Mouse (Mus musculus): Measurements from ENCODE around the gene Olfr820. TPM values are rescaled to one million over a fixed set of nuclear protein-coding genes. Genes with fewer than 3 reads are reported as not detected.

Gene Olfr820
- total and polyA plus RNA-seq, 2 experiments from 2014 or later, result not detected

GRCm38 (mm10) chr10:130030048-130030447 is 17.6 kb downstream of the Olfr820 start, which contains the start of gene Olfr821:
Gene Olfr821 (plus strand): TSS chr10:130030348.
- TF ChIP-seq CTCF (IDR thresholded peaks at IDR 0.05; ENCODE audit: low read depth), result no peak
- Histone ChIP-seq H3K27ac (ENCODE audit: low read depth, low read length) (no peak within 1 kb of the TSS), H3K27me3 (ENCODE audit: insufficient read depth, low read length) (no peaks in the 10 kb centered on the region), H3K36me3 (ENCODE audit: insufficient read depth) (no peaks in the 10 kb centered on the region), H3K9me3 (ENCODE audit: low read length) (no peaks in the 10 kb centered on the region), H3K4me3 (ENCODE audit: low read depth, low read length) (no peak within 1 kb of the TSS), H3K9ac (no peak within 1 kb of the TSS), H3K4me1 (ENCODE audit: insufficient read depth) (no peaks in the 10 kb centered on the region), H3K4me2 (ENCODE audit: low read depth) (no peak within 1 kb of the TSS)
- DNase-seq (no peak), ATAC-seq (no peak)

- 64% methylated on average over 6 of the region's 6 CpGs for WGBS
- no peak for TF ChIP-seq CTCF (IDR thresholded peaks at IDR 0.05; ENCODE audit: low read depth)
- Histone ChIP-seq H3K27me3 (ENCODE audit: insufficient read depth, low read length) (no peaks in the 10 kb centered on the region), H3K4me2 (ENCODE audit: low read depth) (no peak overlapping the region), H3K9me3 (ENCODE audit: low read length) (no peaks in the 10 kb centered on the region), H3K9ac (no peak overlapping the region), H3K4me3 (ENCODE audit: low read depth, low read length) (no peak overlapping the region), H3K36me3 (ENCODE audit: insufficient read depth) (no peaks in the 10 kb centered on the region), H3K4me1 (ENCODE audit: insufficient read depth) (no peaks in the 10 kb centered on the region), H3K27ac (ENCODE audit: low read depth, low read length) (no peak overlapping the region)
- DNase-seq (no peak), ATAC-seq (no peak)
Observed at GRCm38 (mm10) chr10:130037096-130037495, 24.7 kb downstream of the Olfr820 start.

Other genes with a start within 250 kb of the Olfr820 start
- gene Olfr808, start 247.1 kb upstream of the Olfr820 start, total RNA-seq (2014; rRNA removed), result not detected in 2 replicates
- gene Olfr808, start 247.1 kb upstream of the Olfr820 start, polyA plus RNA-seq (2015; fragmentation: Nextera tagmentation; extraction: Ambion mirVana), result not detected in 2 replicates
- gene Olfr809, start 238.0 kb upstream of the Olfr820 start, total RNA-seq (2014; rRNA removed), result not detected in 2 replicates
- not detected in 2 replicates for gene Olfr809, start 238.0 kb upstream of the Olfr820 start, polyA plus RNA-seq (2015; fragmentation: Nextera tagmentation; extraction: Ambion mirVana)
- gene Olfr810, start 217.7 kb upstream of the Olfr820 start, total RNA-seq (2014; rRNA removed), result not detected in 2 replicates
- not detected in 2 replicates for gene Olfr810, start 217.7 kb upstream of the Olfr820 start, polyA plus RNA-seq (2015; fragmentation: Nextera tagmentation; extraction: Ambion mirVana)
- not detected in 2 replicates for gene Olfr811, start 208.2 kb upstream of the Olfr820 start, total RNA-seq (2014; rRNA removed)
- not detected in 2 replicates for gene Olfr811, start 208.2 kb upstream of the Olfr820 start, polyA plus RNA-seq (2015; fragmentation: Nextera tagmentation; extraction: Ambion mirVana)
- gene Olfr812, start 166.5 kb upstream of the Olfr820 start, total RNA-seq (2014; rRNA removed), result not detected in 2 replicates
- not detected in 2 replicates for gene Olfr812, start 166.5 kb upstream of the Olfr820 start, polyA plus RNA-seq (2015; fragmentation: Nextera tagmentation; extraction: Ambion mirVana)
- not detected in 2 replicates for gene Olfr813, start 157.3 kb upstream of the Olfr820 start, total RNA-seq (2014; rRNA removed)
- not detected in 2 replicates for gene Olfr813, start 157.3 kb upstream of the Olfr820 start, polyA plus RNA-seq (2015; fragmentation: Nextera tagmentation; extraction: Ambion mirVana)
- gene Olfr814, start 132.8 kb upstream of the Olfr820 start, total RNA-seq (2014; rRNA removed), result not detected in 2 replicates
- not detected in 2 replicates for gene Olfr814, start 132.8 kb upstream of the Olfr820 start, polyA plus RNA-seq (2015; fragmentation: Nextera tagmentation; extraction: Ambion mirVana)
- gene Olfr815, start 106.8 kb upstream of the Olfr820 start, total RNA-seq (2014; rRNA removed), result not detected in 2 replicates
- not detected in 2 replicates for gene Olfr815, start 106.8 kb upstream of the Olfr820 start, polyA plus RNA-seq (2015; fragmentation: Nextera tagmentation; extraction: Ambion mirVana)
- gene Olfr816, start 97.0 kb upstream of the Olfr820 start, total RNA-seq (2014; rRNA removed), result not detected in 2 replicates
- gene Olfr816, start 97.0 kb upstream of the Olfr820 start, polyA plus RNA-seq (2015; fragmentation: Nextera tagmentation; extraction: Ambion mirVana), result not detected in 2 replicates
- not detected in 2 replicates for gene Olfr818, start 63.5 kb upstream of the Olfr820 start, total RNA-seq (2014; rRNA removed)
- not detected in 2 replicates for gene Olfr818, start 63.5 kb upstream of the Olfr820 start, polyA plus RNA-seq (2015; fragmentation: Nextera tagmentation; extraction: Ambion mirVana)
- gene Olfr819, start 45.4 kb upstream of the Olfr820 start, total RNA-seq (2014; rRNA removed), result not detected in 2 replicates
- gene Olfr819, start 45.4 kb upstream of the Olfr820 start, polyA plus RNA-seq (2015; fragmentation: Nextera tagmentation; extraction: Ambion mirVana), result not detected in 2 replicates
- gene Olfr247, start 36.5 kb upstream of the Olfr820 start, total RNA-seq (2014; rRNA removed), result not detected in 2 replicates
- not detected in 2 replicates for gene Olfr247, start 36.5 kb upstream of the Olfr820 start, polyA plus RNA-seq (2015; fragmentation: Nextera tagmentation; extraction: Ambion mirVana)
- gene Gm10310, start 27.6 kb upstream of the Olfr820 start, total RNA-seq (2014; rRNA removed), result not detected in 2 replicates
- not detected in 2 replicates for gene Gm10310, start 27.6 kb upstream of the Olfr820 start, polyA plus RNA-seq (2015; fragmentation: Nextera tagmentation; extraction: Ambion mirVana)
- not detected in 2 replicates for gene Olfr821, start 17.7 kb downstream of the Olfr820 start, total RNA-seq (2014; rRNA removed)
- gene Olfr821, start 17.7 kb downstream of the Olfr820 start, polyA plus RNA-seq (2015; fragmentation: Nextera tagmentation; extraction: Ambion mirVana), result not detected in 2 replicates
- not detected in 2 replicates for gene Olfr822, start 58.6 kb downstream of the Olfr820 start, total RNA-seq (2014; rRNA removed)
- gene Olfr822, start 58.6 kb downstream of the Olfr820 start, polyA plus RNA-seq (2015; fragmentation: Nextera tagmentation; extraction: Ambion mirVana), result not detected in 2 replicates
- gene Olfr823, start 102.8 kb downstream of the Olfr820 start, total RNA-seq (2014; rRNA removed), result not detected in 2 replicates
- not detected in 2 replicates for gene Olfr823, start 102.8 kb downstream of the Olfr820 start, polyA plus RNA-seq (2015; fragmentation: Nextera tagmentation; extraction: Ambion mirVana)
- not detected in 2 replicates for gene Olfr824, start 117.4 kb downstream of the Olfr820 start, total RNA-seq (2014; rRNA removed)
- not detected in 2 replicates for gene Olfr824, start 117.4 kb downstream of the Olfr820 start, polyA plus RNA-seq (2015; fragmentation: Nextera tagmentation; extraction: Ambion mirVana)
- gene Olfr825, start 154.1 kb downstream of the Olfr820 start, total RNA-seq (2014; rRNA removed), result not detected in 2 replicates
- gene Olfr825, start 154.1 kb downstream of the Olfr820 start, polyA plus RNA-seq (2015; fragmentation: Nextera tagmentation; extraction: Ambion mirVana), result not detected in 2 replicates
- not detected in 2 replicates for gene Olfr826, start 171.6 kb downstream of the Olfr820 start, total RNA-seq (2014; rRNA removed)
- gene Olfr826, start 171.6 kb downstream of the Olfr820 start, polyA plus RNA-seq (2015; fragmentation: Nextera tagmentation; extraction: Ambion mirVana), result not detected in 2 replicates
- not detected in 2 replicates for gene Olfr827, start 201.8 kb downstream of the Olfr820 start, total RNA-seq (2014; rRNA removed)
- not detected in 2 replicates for gene Olfr827, start 201.8 kb downstream of the Olfr820 start, polyA plus RNA-seq (2015; fragmentation: Nextera tagmentation; extraction: Ambion mirVana)

Data from forebrain, postnatal 0 days (tissue).